Mouse (Mus musculus) kidney, adult 2 months (tissue): ENCODE results near the gene Pllp. TPM values are rescaled to one million over a fixed set of nuclear protein-coding genes. Genes with fewer than 3 reads are reported as not detected.

Experiments used
- DNase-seq: peaks from one replicate; pipeline ENCODE4 v3.0.0; 2021
- H3K27ac ChIP-seq: fragments of 200-500 bp; 2 replicates; pipeline ENCODE4 v1.5.1; 2012; ENCODE audit warnings: low read depth, low read length, control low read depth, inconsistent platforms; ENCODE audit not compliant: insufficient read depth
- H3K27me3 ChIP-seq: fragments of 200-500 bp; replicated peaks from 2 replicates; pipeline ENCODE4 v1.6.1; 2012; ENCODE audit warnings: mild to moderate bottlenecking, moderate library complexity, low read length, inconsistent platforms; ENCODE audit not compliant: control insufficient read depth, insufficient read depth
- H3K36me3 ChIP-seq: fragments of 200-500 bp; 2 replicates; pipeline ENCODE4 v1.6.1; 2012; ENCODE audit warnings: mild to moderate bottlenecking, moderate library complexity, low read length, inconsistent platforms; ENCODE audit not compliant: control insufficient read depth, insufficient read depth
- H3K4me1 ChIP-seq: fragments of 200-500 bp; 2 replicates; pipeline ENCODE4 v1.6.1; 2011; ENCODE audit warnings: low read length; ENCODE audit not compliant: control insufficient read depth, insufficient read depth
- H3K4me3 ChIP-seq: fragments of 200-500 bp; 2 replicates; pipeline ENCODE4 v1.5.1; 2011; ENCODE audit warnings: mild to moderate bottlenecking, low read depth, low read length, control low read depth; ENCODE audit not compliant: insufficient read depth
- CTCF ChIP-seq: fragments of 200-500 bp; conservative IDR thresholded peaks from 2 replicates; pipeline ENCODE4 v1.5.1; 2011; ENCODE audit warnings: low read depth, mild to moderate bottlenecking, control low read depth, low read length, moderate library complexity, mixed read lengths; ENCODE audit not compliant: insufficient read depth, insufficient read length
- POLR2A ChIP-seq: fragments of 200-500 bp; IDR thresholded peaks from one replicate; pipeline ENCODE4 v1.6.1; 2011; ENCODE audit warnings: low read depth, low read length, control low read depth
- WGBS: fragments of 180-500 bp; shearing (Covaris S2); methylation state at CpG from one replicate; pipeline ENCODE4 v1.1.7; 2018; 5-methylcytosine and 5-hydroxymethylcytosine counted together
- polyA plus RNA-seq: library from polyadenylated mRNA; depleted of rRNA; stranded (reverse); fragments of >200 nt; gene quantifications from 2 replicates; pipeline ENCODE4 v1.2.3, GENCODE M21; 2012

Gene Pllp
- polyA plus RNA-seq, 1 experiment, result 160 TPM

DNA sequence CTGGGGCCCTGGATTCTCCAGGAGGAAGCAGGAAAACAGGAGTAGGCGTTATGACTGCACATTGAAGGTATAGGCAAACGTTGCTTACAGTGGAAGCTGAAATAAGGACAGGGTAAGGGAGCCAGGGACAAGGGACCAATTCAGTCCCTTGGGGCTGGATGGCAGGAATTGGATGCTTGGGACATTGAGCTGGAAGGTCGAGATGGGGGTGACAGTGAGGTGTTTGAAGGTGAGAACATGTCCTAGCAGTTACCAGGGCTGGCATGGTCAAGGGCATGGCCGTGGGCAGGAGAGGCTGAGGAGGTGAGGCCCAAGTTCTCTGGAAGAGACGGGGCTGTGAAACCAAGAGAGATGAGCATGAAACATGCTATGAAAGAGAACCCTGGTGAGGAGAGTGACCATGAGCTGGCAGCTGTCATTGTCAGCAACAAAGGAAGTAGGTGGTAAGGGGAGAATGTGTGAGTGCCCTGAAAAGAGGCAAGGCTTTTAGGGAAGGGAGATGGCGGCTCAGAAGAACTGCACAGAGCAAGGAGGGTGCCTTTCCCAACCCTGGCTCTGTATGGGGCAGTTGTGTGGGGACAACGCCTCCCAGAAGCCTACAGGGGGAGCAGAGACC, 38.8 kb upstream of the Pllp start:
- WGBS, result 86% methylated on average over 7 of the region's 7 CpGs

DNA sequence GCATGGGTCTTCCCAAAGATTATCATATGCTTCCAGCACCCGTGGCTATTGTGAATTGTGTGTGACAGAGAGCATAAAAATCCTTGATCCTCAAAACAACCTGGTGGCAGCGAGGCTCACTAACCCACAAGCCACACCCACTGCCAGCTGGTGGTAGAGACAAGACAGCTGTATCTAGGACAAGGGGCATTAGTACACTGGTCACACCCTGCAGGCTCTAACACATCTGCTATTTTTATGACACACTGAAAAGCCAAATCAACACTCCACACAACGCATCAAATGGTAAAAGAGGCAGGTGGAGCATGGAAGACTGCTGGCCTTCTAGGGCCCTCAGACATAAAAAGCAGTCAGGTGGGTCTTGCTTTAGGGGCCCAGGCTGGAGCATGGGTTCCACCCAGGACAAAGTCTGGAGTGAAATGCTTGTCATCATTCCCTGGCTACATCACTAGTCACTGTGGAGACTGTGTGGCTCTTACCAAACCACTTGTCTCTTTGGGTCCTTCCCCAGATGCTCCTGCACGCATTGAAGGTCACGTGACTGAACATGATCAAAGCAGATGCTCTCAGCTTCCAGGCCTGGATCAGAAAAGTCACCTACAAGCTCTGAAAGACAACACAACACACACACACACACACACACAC, 37.9 kb upstream of the Pllp start:
- H3K4me1 ChIP-seq, result no peaks in the 10 kb centered on the region
- no peak overlapping the region for H3K27ac ChIP-seq
- H3K4me3 ChIP-seq, result no peak overlapping the region
- TF ChIP-seq CTCF, result no peak
- TF ChIP-seq POLR2A, result no peak
- H3K36me3 ChIP-seq, result no peaks in the 10 kb centered on the region
- WGBS, result 60% methylated on average over 5 of the region's 5 CpGs
- DNase-seq, result no peak
- no peaks in the 10 kb centered on the region for H3K27me3 ChIP-seq

More for the DNA sequence above, 38.8 kb upstream of the Pllp start:
- DNase-seq, result no peak
- no peak for TF ChIP-seq POLR2A
- TF ChIP-seq CTCF, result no peak
- no peaks in the 10 kb centered on the region for H3K4me1 ChIP-seq
- no peaks in the 10 kb centered on the region for H3K27me3 ChIP-seq
- H3K36me3 ChIP-seq, result no peaks in the 10 kb centered on the region
- H3K4me3 ChIP-seq, result no peak overlapping the region
- no peak overlapping the region for H3K27ac ChIP-seq

DNA sequence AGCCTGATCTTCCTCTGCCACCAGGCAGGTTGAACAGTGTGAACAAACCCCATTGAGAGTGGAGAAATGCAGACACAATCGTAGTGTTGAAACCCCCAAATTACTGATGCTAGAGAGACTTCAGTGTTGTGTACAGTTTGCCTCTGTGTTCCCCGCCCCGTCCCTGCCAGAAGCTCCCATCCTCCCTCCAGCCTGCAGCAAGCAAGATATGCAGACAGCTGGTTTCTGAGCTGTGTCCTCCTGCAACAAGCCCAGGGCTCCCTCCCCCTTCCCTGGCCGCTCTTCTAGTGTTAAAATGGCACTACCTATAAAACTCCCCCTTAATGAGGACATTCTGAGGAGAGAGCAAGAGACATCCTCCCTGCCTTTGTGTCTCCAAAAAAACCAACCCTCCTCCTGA, 33.2 kb upstream of the Pllp start:
- Histone ChIP-seq H3K36me3 (no peaks in the 10 kb centered on the region), H3K4me3 (no peak overlapping the region), H3K4me1 (no peaks in the 10 kb centered on the region), H3K27ac (no peak overlapping the region), H3K27me3 (no peaks in the 10 kb centered on the region)
- WGBS, result 56% methylated on average over 4 of the region's 4 CpGs
- DNase-seq, result no peak
- TF ChIP-seq POLR2A (no peak), CTCF (no peak)

DNA sequence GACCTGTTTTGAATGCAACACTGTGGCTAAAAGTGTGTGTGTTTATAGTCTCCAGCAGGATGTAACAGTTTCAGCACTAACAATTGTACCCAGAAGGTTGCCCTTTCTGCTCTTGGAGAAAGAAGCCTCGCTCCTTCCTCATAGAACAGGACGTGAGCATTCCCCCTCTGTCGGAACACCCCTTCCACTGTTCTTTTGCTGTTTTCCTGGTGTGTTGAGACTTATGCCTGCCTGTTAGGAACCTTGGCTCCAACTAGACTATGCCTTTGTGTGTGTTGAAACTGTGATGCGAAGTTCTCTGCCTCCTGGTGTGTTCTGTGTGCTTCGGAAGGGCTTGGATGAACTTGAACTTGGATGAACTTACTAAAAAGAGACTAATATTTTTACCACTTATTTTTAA, 29.9 kb upstream of the Pllp start:
- WGBS, result 65% methylated on average over 5 of the region's 5 CpGs
- peak; percentile 31 for DNase-seq
- TF ChIP-seq POLR2A (no peak), CTCF (no peak)
- H3K27me3 ChIP-seq, result no peaks in the 10 kb centered on the region
- no peaks in the 10 kb centered on the region for H3K4me1 ChIP-seq
- no peaks in the 10 kb centered on the region for H3K36me3 ChIP-seq
- H3K27ac ChIP-seq, result peak overlapping the region; percentile 4; the same call in 1 of the 2 replicates
- H3K4me3 ChIP-seq, result no peak overlapping the region

DNA sequence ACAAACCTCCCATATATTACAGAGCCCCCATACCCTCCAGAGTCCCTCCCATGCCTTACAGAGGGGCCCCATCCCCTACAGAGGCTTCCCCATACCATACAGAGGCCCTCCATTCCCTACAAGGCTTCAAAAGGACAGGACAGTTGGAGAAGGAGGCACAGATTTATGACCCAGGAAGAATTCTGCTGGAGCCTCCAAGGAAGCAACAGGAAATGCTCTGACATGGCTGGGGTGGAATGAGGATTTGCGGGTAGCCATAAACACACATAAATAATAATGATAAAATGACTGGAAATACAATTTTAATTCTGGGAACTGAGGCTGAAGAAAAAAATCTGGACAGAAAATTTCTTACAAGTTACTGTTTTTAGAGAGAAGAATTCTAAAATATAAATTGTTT, 20.8 kb upstream of the Pllp start:
- H3K36me3 ChIP-seq, result no peaks in the 10 kb centered on the region
- TF ChIP-seq POLR2A, result no peak
- TF ChIP-seq CTCF, result no peak
- no peaks in the 10 kb centered on the region for H3K27me3 ChIP-seq
- DNase-seq, result peak; percentile 61
- WGBS, result 52% methylated on average over 1 of the region's 1 CpGs
- peak overlapping the region; percentile 73 for H3K27ac ChIP-seq
- H3K4me3 ChIP-seq, result no peak overlapping the region
- no peaks in the 10 kb centered on the region for H3K4me1 ChIP-seq

DNA sequence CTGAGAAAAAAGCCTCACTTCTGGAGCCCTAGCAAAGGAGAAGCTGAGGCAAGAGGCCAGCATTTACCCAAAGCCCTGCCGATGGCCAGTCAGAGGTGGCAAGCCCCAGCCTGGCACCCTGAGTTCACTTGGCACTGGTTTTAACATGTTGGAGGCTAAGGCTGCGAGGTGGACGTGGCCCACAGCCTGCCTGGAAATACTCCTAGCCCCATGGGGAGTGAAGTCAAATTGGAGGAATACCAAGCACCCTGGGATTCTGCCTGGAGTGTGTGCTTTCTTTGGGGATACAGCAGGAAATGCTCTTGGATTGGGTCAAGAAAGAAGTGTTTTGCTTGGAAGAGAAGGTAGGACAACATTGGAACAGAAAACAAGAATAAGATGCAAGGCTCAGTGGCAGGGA, 19.8 kb upstream of the Pllp start:
- TF ChIP-seq CTCF (no peak), POLR2A (no peak)
- H3K27ac ChIP-seq, result peak overlapping the region; percentile 78
- WGBS, result 83% methylated on average over 3 of the region's 3 CpGs
- DNase-seq, result peak; percentile 63
- H3K4me3 ChIP-seq, result no peak overlapping the region
- H3K27me3 ChIP-seq, result no peaks in the 10 kb centered on the region
- 0 out of 2 replicates have a peak, but pooled peaks cover 3% of the 10 kb centered on the region for H3K4me1 ChIP-seq
- no peaks in the 10 kb centered on the region for H3K36me3 ChIP-seq

DNA sequence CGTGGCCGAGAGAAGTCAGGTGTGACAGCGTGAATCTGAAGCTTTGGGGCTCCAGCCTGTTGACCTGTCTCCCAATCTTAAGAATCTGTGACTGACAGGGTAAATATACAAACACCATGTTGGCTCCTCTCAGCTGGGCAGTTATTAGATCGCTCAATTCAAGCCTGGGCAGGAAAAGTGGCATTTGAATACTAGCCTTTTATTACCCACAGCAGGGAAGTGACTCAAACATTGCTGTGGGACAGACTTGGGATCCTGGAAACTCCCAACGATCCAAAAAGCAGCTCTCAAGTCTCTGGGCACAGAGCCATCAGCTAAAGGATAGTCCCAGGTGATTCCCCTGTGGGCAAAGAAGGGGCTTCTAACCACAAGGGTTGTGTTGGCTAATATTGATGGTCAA, 18.5 kb upstream of the Pllp start:
- Histone ChIP-seq H3K4me3 (no peak overlapping the region), H3K36me3 (no peaks in the 10 kb centered on the region), H3K27ac (0 out of 2 replicates have a peak overlapping the region, but pooled peaks have one; percentile 7), H3K27me3 (no peaks in the 10 kb centered on the region), H3K4me1 (peaks cover 3% of the 10 kb centered on the region; the same call in 1 of the 2 replicates)
- WGBS, result 52% methylated on average over 5 of the region's 5 CpGs
- no peak for TF ChIP-seq POLR2A
- DNase-seq, result peak; percentile 32
